ENCODE assay signal across 7 mouse cellular contexts in genomic region chr9:26776122-26776902, GRCm38 (mm10). TPM values are rescaled to one million over a fixed set of nuclear protein-coding genes. Genes with fewer than 3 reads are reported as not detected.
A peak's percentile ranks its signal among the peaks of the same experiment; 100 is the strongest.
DNase-seq lines count a peak whose midpoint lies in the region; ATAC-seq lines count a peak whose summit lies in the region.

No protein-coding gene starts in this region.

- ATAC-seq in forebrain, embryonic 12.5 days (ENCODE audit: low FRiP score) = peak; percentile 78
- ATAC-seq in kidney, embryonic 16.5 days (ENCODE audit: low FRiP score, low TSS enrichment) = peak; percentile 50; the same call in 1 of the 2 replicates
- no peak for ATAC-seq in inflammation-experienced regulatory T-cells, adult 6 months

- DNase-seq in right cerebral cortex, postnatal 10 days (ENCODE audit: low spot score in 2 of 2) = peak; percentile 64 to 72
- DNase-seq in right cerebral cortex, postnatal 14 days = no peak
- peak; percentile 17 for DNase-seq in c-Kit-positive CD71-positive TER-119-positive erythroid progenitor cells, embryonic 14.5 days (ENCODE audit: low spot score)
- peak; percentile 66 for DNase-seq in mesoderm, embryonic 11.5 days (ENCODE audit: low read depth, low spot score)

- 59% methylated on average over 6 of the region's 6 CpGs for WGBS in forebrain, embryonic 12.5 days
- WGBS in kidney, embryonic 16.5 days = 65% methylated on average over 6 of the region's 6 CpGs

- no peaks in the 10 kb centered on the region for H3K9me3 ChIP-seq in forebrain, embryonic 12.5 days
- H3K9me3 ChIP-seq in kidney, embryonic 16.5 days (ENCODE audit: low read length) = no peaks in the 10 kb centered on the region

- no peaks in the 10 kb centered on the region for H3K27me3 ChIP-seq in forebrain, embryonic 12.5 days
- H3K27me3 ChIP-seq in kidney, embryonic 16.5 days (ENCODE audit: insufficient read depth, low read length) = no peaks in the 10 kb centered on the region

- H3K4me3 ChIP-seq in forebrain, embryonic 12.5 days (replicated peaks) = no peak overlapping the region
- H3K4me3 ChIP-seq in kidney, embryonic 16.5 days (ENCODE audit: low read length) = no peak overlapping the region

- no peaks in the 10 kb centered on the region for H3K36me3 ChIP-seq in forebrain, embryonic 12.5 days (replicated peaks)
- H3K36me3 ChIP-seq in kidney, embryonic 16.5 days (ENCODE audit: insufficient read depth, low read length) = no peaks in the 10 kb centered on the region

- no peaks in the 10 kb centered on the region for H3K4me1 ChIP-seq in forebrain, embryonic 12.5 days
- H3K4me1 ChIP-seq in kidney, embryonic 16.5 days (ENCODE audit: insufficient read depth, low read length) = no peaks in the 10 kb centered on the region

- H3K4me2 ChIP-seq in forebrain, embryonic 12.5 days = no peak overlapping the region
- no peak overlapping the region for H3K4me2 ChIP-seq in kidney, embryonic 16.5 days (replicated peaks; ENCODE audit: low read depth, low read length)

- no peak overlapping the region for H3K27ac ChIP-seq in forebrain, embryonic 12.5 days
- H3K27ac ChIP-seq in kidney, embryonic 16.5 days (ENCODE audit: low read length) = no peak overlapping the region

- no peak overlapping the region for H3K9ac ChIP-seq in forebrain, embryonic 12.5 days
- H3K9ac ChIP-seq in kidney, embryonic 16.5 days (replicated peaks; ENCODE audit: low read length) = no peak overlapping the region

RNA-seq across cellular contexts. Expression of gene Glb1l2, which starts 30.0 kb away (rescaled TPM):
- polyA plus RNA-seq in forebrain, embryonic 12.5 days (2016; fragmentation: Nextera tagmentation; extraction: Ambion mirVana) = 3.3 and 4.2 TPM in 2 replicates
- 46.1 and 48.5 TPM in 2 replicates for polyA plus RNA-seq in kidney, embryonic 16.5 days (2015; fragmentation: Nextera tagmentation; extraction: Ambion mirVana)
- not detected for polyA plus RNA-seq in inflammation-experienced regulatory T-cells, adult 6 months (2017; shearing (Covaris generic))

RNA-seq across cellular contexts. Expression of gene B3gat1, which starts 42.8 kb away (rescaled TPM):
- 11.3 and 13.5 TPM in 2 replicates for polyA plus RNA-seq in forebrain, embryonic 12.5 days (2016; fragmentation: Nextera tagmentation; extraction: Ambion mirVana)
- 0.07 and 0.12 TPM in 2 replicates for polyA plus RNA-seq in kidney, embryonic 16.5 days (2015; fragmentation: Nextera tagmentation; extraction: Ambion mirVana)
- polyA plus RNA-seq in inflammation-experienced regulatory T-cells, adult 6 months (2017; shearing (Covaris generic)) = not detected

Comparison
In these comparisons a context has a peak if more than half of its experiments do, and no peak if none do; other contexts are left out.
1. RNA of gene B3gat1, which starts 42.8 kb away (polyA plus RNA-seq): 11.3 to 13.5 TPM in forebrain, embryonic 12.5 days; 0.07 to 0.12 TPM in kidney, embryonic 16.5 days and not detected in inflammation-experienced regulatory T-cells, adult 6 months; every median in the first group is over 10 times any median in the second.